Mouse (Mus musculus) brain, adult 10 weeks (tissue): Measurements from ENCODE around the gene Slc9a5. TPM values are rescaled to one million over a fixed set of nuclear protein-coding genes. Genes with fewer than 3 reads are reported as not detected.

Source experiments
- polyA plus RNA-seq: library from polyadenylated mRNA; stranded (reverse); fragments of 350-450 nt; fragmentation: Illumina TruSeq; extraction: RNeasy Lipid Tissue Mini Kit (QIAGEN cat#74804); gene quantifications from one replicate; pipeline ENCODE4 v1.2.3, GENCODE M21; 2015; ENCODE audit warnings: low read depth, low replicate concordance

The Slc9a5 gene
- polyA plus RNA-seq, result 24.9 TPM

DNA sequence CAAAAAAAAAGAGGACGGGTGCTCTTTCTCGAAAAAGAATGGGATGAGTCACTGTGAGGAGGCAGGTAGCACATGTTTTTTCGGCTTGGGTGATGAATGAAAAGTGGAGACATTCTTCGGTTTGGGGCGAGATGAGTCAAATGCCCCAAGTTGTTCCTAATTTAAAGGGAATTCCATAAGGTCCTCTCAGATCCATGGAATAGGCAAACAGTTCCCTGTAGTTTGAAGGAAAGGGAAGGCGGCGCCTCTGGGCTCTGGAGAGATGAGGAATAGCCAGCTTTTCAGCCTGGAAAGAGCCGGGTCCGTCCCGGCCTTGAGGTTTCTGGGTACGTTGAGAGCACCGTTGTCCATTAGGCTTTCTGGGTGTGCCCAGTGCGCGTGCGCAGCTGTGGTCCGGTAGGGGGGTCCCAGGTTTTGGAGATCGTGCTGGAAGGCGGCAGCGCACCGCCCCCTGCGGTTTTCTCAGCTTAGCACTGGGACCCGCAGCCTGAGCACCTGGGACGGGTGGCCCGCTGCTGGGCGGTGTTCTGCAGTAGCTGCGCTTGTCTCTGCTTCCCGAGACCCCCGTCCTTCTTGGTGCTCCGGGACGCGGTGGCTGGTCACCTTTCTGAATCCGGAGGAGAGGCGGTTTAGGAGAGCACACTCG is at the start of gene Slc9a5:
Gene Slc9a5 (plus strand): TSS at position 394 of the 646 bp plus-strand sequence.

DNA sequence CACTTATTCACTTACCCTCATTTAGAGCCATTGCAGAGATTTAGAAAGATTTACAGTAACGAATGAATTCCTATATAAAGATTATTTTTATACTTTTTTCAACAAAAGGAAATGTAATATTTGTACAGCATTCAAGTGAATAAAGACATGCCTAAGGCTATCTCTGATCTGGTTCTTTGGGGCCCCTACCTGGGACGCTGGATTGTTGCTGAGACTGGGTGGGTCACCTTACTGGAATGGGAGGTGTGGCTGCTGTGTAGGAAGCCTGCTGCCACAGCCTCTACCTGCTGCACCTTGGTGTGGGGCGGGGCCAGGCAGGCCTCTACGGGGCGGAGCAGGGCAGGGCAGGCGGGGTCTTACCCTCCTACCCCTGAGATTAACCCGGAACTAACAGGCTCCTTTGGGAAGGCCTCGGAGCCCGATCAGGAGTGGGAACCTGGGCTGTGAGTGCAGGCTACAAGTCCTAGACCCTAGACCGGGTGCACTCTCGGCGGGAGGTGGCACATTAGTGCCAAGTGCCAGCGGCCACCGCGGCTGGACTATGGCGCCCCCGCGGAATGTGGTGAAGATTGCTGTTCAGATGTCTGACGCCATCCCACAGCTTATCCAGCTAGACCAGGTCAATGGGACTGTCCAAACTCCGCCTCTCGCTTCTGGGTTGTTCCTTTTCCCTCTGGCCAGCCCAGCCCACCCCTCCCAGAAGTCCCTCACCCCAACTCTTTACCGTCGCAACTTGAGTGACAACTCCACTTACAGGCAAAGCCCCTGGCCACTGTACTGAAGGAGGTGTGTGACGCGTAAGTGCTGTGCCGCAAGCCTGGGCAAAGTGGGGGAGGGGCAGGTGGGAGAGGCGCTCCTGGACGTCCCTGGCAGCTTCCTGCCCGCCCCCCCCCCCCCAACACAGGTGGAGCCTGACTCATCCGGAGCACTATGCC is 43.2 kb upstream of the Slc9a5 start, which contains the start of gene Elmo3:
Gene Elmo3 (plus strand): TSS at position 391 of the 935 bp plus-strand sequence.

GRCm38 (mm10) chr8:105326141-105326672 is 22.4 kb upstream of the Slc9a5 start, which contains the start of the genes Lrrc29 and Tmem208:
TSS of gene Lrrc29 (minus strand) at chr8:105326278.
TSS of gene Tmem208 (plus strand) at chr8:105326354.

DNA sequence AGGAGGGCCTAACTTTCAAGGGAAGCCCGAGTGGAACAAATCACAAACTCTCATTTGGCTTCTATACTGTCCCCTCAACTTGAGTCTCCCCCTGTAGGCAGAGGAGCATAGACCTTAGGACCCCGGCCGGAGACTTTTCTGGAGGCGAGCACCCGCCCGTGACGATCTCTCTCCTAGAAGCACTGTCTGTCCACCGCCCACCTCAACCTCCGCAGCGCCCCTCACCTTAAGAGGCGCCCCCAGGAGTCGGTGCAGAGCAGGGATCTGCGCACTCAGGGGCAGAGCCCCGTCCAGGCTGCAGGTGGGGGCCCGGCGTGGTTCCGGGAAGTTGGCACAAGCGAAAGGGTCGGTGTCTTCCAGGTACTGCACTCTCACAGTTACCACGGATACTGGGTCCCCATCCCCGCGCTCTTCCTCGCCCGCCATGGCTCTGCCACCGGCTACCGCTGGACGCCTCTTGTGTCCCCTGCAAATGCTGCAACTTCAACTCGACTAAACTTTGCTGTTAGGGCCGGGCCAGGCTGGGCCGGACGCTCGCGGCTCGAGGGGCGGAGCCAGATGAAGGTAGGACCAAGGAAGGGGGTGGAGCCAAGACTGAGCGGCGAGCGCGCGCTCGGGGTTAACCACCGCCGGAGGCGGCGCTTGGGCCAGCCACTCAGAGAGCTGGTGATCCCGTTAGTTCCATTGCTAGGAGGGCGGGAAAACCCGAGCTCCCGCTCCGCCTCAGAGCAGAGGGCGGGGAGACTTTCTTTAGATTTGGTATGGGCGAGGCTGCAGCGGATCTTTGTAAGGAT is 1.0 kb upstream of the Slc9a5 start, which contains the start of gene Fhod1:
Gene Fhod1 (minus strand): TSS at position 526 of the 794 bp plus-strand sequence.

DNA sequence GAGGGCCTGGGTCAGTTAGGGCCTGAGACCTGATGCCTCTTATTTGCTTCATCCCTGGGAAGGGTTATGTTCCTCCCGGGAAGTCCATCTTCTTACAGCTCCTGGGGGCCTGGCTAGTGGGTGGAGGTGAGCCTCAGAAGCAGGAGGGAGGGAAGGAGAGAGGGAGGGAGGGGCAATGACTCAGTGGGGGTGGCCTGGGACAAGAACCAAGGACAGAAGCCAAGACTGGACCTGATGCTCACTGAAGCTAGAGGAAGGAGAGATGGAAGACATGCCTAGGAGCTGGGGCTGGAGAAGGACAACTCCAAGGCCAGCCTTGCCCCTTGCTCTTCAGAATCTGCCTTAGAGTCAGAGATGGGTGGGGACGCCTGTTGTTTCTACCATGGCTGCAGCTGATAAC is 24.4 kb downstream of the Slc9a5 start, which contains the start of gene Plekhg4:
Gene Plekhg4 (plus strand): TSS at position 243 of the 400 bp plus-strand sequence.

GRCm38 (mm10) chr8:105413391-105413790 is 64.7 kb downstream of the Slc9a5 start, which contains the start of the genes Kctd19 and Lrrc36:
TSS of gene Kctd19 (minus strand) at chr8:105413502.
TSS of gene Lrrc36 (plus strand) at chr8:105413571.

Other genes with a start within 250 kb of the Slc9a5 start
- gene Ces4a, start 217.0 kb upstream of the Slc9a5 start, polyA plus RNA-seq, result not detected
- gene Cbfb, start 178.2 kb upstream of the Slc9a5 start, polyA plus RNA-seq, result 23.1 TPM
- gene D230025D16Rik, start 123.7 kb upstream of the Slc9a5 start, polyA plus RNA-seq, result 30.8 TPM
- 4.0 TPM for gene B3gnt9, start 93.7 kb upstream of the Slc9a5 start, polyA plus RNA-seq
- 11.9 TPM for gene Tradd, start 84.2 kb upstream of the Slc9a5 start, polyA plus RNA-seq
- 0.62 TPM for gene Fbxl8, start 84.2 kb upstream of the Slc9a5 start, polyA plus RNA-seq
- gene Hsf4, start 79.0 kb upstream of the Slc9a5 start, polyA plus RNA-seq, result 18.8 TPM
- 13.3 TPM for gene Nol3, start 72.7 kb upstream of the Slc9a5 start, polyA plus RNA-seq
- 18.4 TPM for gene 4931428F04Rik, start 59.0 kb upstream of the Slc9a5 start, polyA plus RNA-seq
- 1.3 TPM for gene Exoc3l, start 52.7 kb upstream of the Slc9a5 start, polyA plus RNA-seq
- gene E2f4, start 51.2 kb upstream of the Slc9a5 start, polyA plus RNA-seq, result 30.4 TPM
- 2.6 TPM for gene Elmo3, start 43.2 kb upstream of the Slc9a5 start, polyA plus RNA-seq
- gene Lrrc29, start 22.6 kb upstream of the Slc9a5 start, polyA plus RNA-seq, result 1.5 TPM
- 88.0 TPM for gene Tmem208, start 22.5 kb upstream of the Slc9a5 start, polyA plus RNA-seq
- gene Fhod1, start 890 bp upstream of the Slc9a5 start, polyA plus RNA-seq, result 2.8 TPM
- 2.6 TPM for gene Plekhg4, start 24.4 kb downstream of the Slc9a5 start, polyA plus RNA-seq
- gene Kctd19, start 64.7 kb downstream of the Slc9a5 start, polyA plus RNA-seq, result not detected
- gene Lrrc36, start 64.7 kb downstream of the Slc9a5 start, polyA plus RNA-seq, result 1.2 TPM
- gene Tppp3, start 122.7 kb downstream of the Slc9a5 start, polyA plus RNA-seq, result 110 TPM
- 33.3 TPM for gene Zdhhc1, start 148.1 kb downstream of the Slc9a5 start, polyA plus RNA-seq
- gene Hsd11b2, start 169.9 kb downstream of the Slc9a5 start, polyA plus RNA-seq, result not detected
- gene Atp6v0d1, start 217.2 kb downstream of the Slc9a5 start, polyA plus RNA-seq, result 354 TPM